Mouse (Mus musculus) lung, adult 2 months (tissue): ENCODE results near the gene Lypd3.

Experiments
- CTCF ChIP-seq: fragments of 200-500 bp; IDR thresholded peaks from 2 replicates; pipeline ENCODE4 v1.5.1; 2011; ENCODE audit warnings: mild to moderate bottlenecking, low read length, control low read depth; ENCODE audit not compliant: insufficient read depth
- POLR2A ChIP-seq: fragments of 200-500 bp; IDR thresholded peaks from 2 replicates; pipeline ENCODE4 v1.6.1; 2011; ENCODE audit warnings: low read depth, mild to moderate bottlenecking, control low read depth, low read length, borderline replicate concordance; ENCODE audit errors: extremely low read depth

- TF ChIP-seq CTCF (no peak), POLR2A (no peak)
Observed at GRCm38 (mm10) chr7:24608561-24608960, 27.8 kb upstream of the Lypd3 start.
